Mouse (Mus musculus) hindbrain, embryonic 16.5 days (tissue): ENCODE results near the gene Cfap299. TPM values are rescaled to one million over a fixed set of nuclear protein-coding genes. Genes with fewer than 3 reads are reported as not detected.
"Not testable (repeated sequence)": the region's sequence is repeated elsewhere in the genome, so short reads cannot be mapped to it uniquely, and the experiment has no call there.

ENCODE experiments used
- ATAC-seq: fragments of 200-750 bp; cut with Nextera tagmentation; 2 replicates; pipeline ENCODE4 v1.8.0; 2017; ENCODE audit warnings: moderate TSS enrichment, moderate library complexity
- H3K27ac ChIP-seq: fragments of 300-500 bp; sonication (generic); 2 replicates; pipeline ENCODE4 v1.5.1; 2014; ENCODE audit warnings: low read depth, mild to moderate bottlenecking, control low read depth, low read length, moderate library complexity
- H3K27me3 ChIP-seq: fragments of 300-500 bp; sonication (generic); replicated peaks from 2 replicates; pipeline ENCODE4 v1.6.1; 2014; ENCODE audit warnings: low read length; ENCODE audit not compliant: control insufficient read depth, insufficient read depth
- H3K36me3 ChIP-seq: fragments of 300-500 bp; sonication (generic); 2 replicates; pipeline ENCODE4 v1.6.1; 2014; ENCODE audit warnings: mild to moderate bottlenecking, low read length, moderate library complexity, mixed read lengths; ENCODE audit not compliant: control insufficient read depth, insufficient read depth
- H3K4me1 ChIP-seq: fragments of 300-500 bp; sonication (generic); 2 replicates; pipeline ENCODE4 v1.6.1; 2014; ENCODE audit warnings: low read depth, low read length; ENCODE audit not compliant: control insufficient read depth, insufficient read depth
- H3K4me2 ChIP-seq: fragments of 300-500 bp; sonication (generic); 2 replicates; pipeline ENCODE4 v1.6.1; 2014; ENCODE audit warnings: mild to moderate bottlenecking, low read length, control low read depth, moderate library complexity
- H3K4me3 ChIP-seq: fragments of 300-500 bp; sonication (generic); 2 replicates; pipeline ENCODE4 v1.5.1; 2014; ENCODE audit warnings: mild to moderate bottlenecking, low read length, control low read depth, moderate library complexity
- H3K9ac ChIP-seq: fragments of 300-500 bp; sonication (generic); 2 replicates; pipeline ENCODE4 v1.6.1; 2014; ENCODE audit warnings: low read depth, mild to moderate bottlenecking, control low read depth, low read length, moderate library complexity
- H3K9me3 ChIP-seq: fragments of 300-500 bp; sonication (generic); 2 replicates; pipeline ENCODE4 v1.6.1; 2014; ENCODE audit warnings: mild to moderate bottlenecking, low read length, moderate library complexity; ENCODE audit not compliant: control insufficient read depth
- WGBS: fragments of 180-500 bp; shearing (Covaris S2); extraction: QIAGEN DNeasy Blood & Tissue Kit; methylation state at CpG from one replicate; pipeline ENCODE4 v1.1.7; 2014; 5-methylcytosine and 5-hydroxymethylcytosine counted together
- polyA plus RNA-seq: library from polyadenylated mRNA; unstranded; fragments of >200 nt; fragmentation: Nextera tagmentation; extraction: Ambion mirVana; gene quantifications from 2 replicates; pipeline ENCODE4 v1.2.1, GENCODE M21; 2015

The Cfap299 gene
- polyA plus RNA-seq, 1 experiment from 2014 or later, result 2.1 TPM

DNA sequence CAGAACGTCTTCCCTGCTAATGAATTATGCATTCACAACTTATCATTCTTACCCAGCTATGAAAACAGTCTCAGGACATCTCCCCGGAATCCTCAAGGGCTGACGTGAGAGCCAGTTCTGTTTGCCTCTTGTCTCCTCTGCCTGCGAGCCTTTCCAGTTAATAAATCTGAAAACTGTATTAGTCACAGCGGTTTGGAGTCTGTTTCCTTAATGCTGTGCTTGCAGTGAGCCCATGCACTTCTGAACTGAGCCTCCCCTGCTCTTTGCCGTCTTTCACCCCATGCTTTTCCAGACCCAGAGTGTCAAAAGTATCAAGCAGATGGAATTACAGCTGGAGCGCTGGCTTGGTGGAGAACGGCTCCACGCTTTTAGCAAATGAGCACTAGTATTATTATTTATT lies 22.6 kb upstream of the Cfap299 start:
- H3K9ac ChIP-seq, result no peak overlapping the region
- H3K27ac ChIP-seq, result no peak overlapping the region
- H3K4me2 ChIP-seq, result peak overlapping the region; percentile 31
- H3K4me3 ChIP-seq, result no peak overlapping the region
- H3K9me3 ChIP-seq, result no peaks in the 10 kb centered on the region
- H3K4me1 ChIP-seq, result no peaks in the 10 kb centered on the region
- H3K27me3 ChIP-seq, result no peaks in the 10 kb centered on the region
- no peaks in the 10 kb centered on the region for H3K36me3 ChIP-seq
- 38% methylated on average over 9 of the region's 9 CpGs for WGBS
- ATAC-seq, result no peak

DNA sequence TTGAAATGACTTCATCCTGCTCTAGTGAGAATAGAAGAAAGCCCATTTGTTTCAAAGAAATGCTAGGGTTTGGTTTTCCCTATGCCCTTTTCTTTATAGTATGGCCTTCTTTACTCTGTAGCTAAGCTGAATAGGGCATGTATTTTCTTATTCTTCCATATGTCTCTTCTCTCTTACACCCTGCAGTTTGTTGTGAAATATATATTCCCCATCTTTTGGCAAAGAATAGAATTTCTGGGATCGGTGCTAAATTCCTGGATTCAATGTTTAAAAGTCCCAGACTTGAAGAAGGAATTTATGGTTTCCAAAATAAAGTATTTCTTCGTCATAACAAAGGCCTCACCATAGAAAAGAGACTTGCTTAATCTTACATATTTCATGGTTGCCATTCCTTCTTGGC lies 2.5 kb upstream of the Cfap299 start:
- 81% methylated on average over 2 of the region's 2 CpGs for WGBS
- ATAC-seq, result no peak
- Histone ChIP-seq H3K27me3 (peaks cover 5% of the 10 kb centered on the region; the same call in 1 of the 2 replicates), H3K4me3 (no peak overlapping the region), H3K9ac (no peak overlapping the region), H3K9me3 (no peaks in the 10 kb centered on the region), H3K4me2 (no peak overlapping the region), H3K4me1 (no peaks in the 10 kb centered on the region; the same call in none of the 2 replicates), H3K36me3 (no peaks in the 10 kb centered on the region), H3K27ac (no peak overlapping the region)

DNA sequence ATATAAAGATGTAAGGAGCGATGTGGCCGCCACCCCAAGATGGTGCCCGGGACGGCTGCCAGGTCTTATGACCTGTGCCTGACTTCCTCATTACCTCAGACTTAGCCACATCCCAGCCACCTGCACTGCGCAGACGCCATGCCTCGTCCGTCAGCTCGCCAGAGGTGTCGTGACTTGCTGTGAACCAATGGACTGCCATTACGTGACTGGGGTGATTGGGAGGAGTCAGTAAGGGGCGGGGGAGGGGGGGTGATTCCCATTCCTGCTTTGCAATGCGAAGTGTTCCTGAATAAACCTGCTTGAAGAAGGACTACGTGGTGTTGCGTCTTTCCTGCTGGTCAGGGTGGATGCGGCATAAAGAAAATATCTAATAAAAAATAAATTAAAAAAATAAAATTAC lies 14.6 kb downstream of the Cfap299 start:
- H3K9ac ChIP-seq, ATAC-seq, H3K36me3 ChIP-seq, H3K27me3 ChIP-seq, H3K27ac ChIP-seq, H3K4me3 ChIP-seq, H3K4me2 ChIP-seq, H3K9me3 ChIP-seq, H3K4me1 ChIP-seq: not testable (repeated sequence)
- 91% methylated on average over 16 of the region's 16 CpGs for WGBS

DNA sequence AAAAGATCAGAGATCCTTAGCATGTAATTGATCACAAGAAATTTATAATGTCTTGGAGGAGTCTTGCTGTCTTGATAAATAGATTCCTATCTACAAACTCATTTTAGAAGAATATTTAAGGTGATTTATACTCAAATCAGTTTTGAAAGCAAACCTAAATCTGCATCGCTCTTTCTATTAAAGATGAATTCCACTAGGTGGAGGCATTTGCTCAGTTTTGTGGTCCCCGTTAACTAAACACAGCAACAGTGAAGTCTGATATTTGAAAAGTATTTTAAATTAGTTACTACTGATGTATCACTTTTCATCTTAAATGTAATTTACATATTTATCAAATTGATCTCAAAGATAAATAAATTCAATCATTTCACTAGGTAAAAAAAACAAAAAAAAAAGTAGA lies 15.5 kb downstream of the Cfap299 start:
- 78% methylated on average over 2 of the region's 2 CpGs for WGBS
- no peak overlapping the region for H3K9ac ChIP-seq
- no peaks in the 10 kb centered on the region for H3K4me1 ChIP-seq
- no peaks in the 10 kb centered on the region for H3K36me3 ChIP-seq
- no peak for ATAC-seq
- H3K4me2 ChIP-seq, result no peak overlapping the region
- no peak overlapping the region for H3K4me3 ChIP-seq
- no peak overlapping the region for H3K27ac ChIP-seq
- no peaks in the 10 kb centered on the region for H3K27me3 ChIP-seq
- H3K9me3 ChIP-seq, result no peaks in the 10 kb centered on the region

DNA sequence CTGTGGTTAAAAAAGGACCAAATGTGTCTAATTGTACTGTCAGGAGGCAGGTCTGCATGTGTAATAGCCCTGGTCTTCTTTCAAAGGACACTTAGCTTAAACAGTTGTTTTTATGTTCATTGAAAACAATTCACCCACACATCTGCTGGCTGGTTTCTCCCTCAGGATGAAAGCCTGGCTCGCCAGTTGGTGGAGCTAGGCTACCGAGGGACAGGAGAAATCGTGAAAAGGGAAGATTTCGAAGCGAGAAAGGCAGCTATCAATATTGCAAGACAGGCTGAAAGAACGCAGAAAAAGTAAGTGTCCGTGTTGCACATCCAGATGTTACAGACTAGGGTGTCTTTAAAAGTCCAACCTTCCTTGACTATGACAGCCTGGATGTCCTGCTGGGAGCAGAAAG lies 17.0 kb downstream of the Cfap299 start:
- 67% methylated on average over 7 of the region's 7 CpGs for WGBS
- no peaks in the 10 kb centered on the region for H3K36me3 ChIP-seq
- no peak for ATAC-seq

DNA sequence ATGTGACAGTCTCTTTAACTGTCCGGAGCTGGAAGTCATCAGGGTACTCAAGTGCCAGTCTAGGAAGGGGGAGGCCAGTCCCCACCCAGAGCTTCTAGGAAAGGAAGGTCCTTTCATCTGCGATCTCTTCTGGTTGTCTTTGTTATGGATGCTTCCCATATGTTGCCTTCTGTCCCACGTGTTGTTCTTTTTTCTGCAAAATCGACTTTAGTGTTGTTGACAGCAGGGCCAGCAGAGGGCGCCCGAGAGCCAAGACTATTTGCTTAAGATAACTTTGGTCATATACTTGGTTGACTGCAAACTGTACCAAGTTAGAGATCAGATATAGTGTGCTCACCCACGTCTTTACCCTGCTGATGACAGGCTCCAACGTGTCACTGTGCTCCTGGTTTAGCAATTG lies 19.5 kb downstream of the Cfap299 start:
- H3K9ac ChIP-seq, result no peak overlapping the region
- no peak overlapping the region for H3K4me3 ChIP-seq
- H3K9me3 ChIP-seq, result no peaks in the 10 kb centered on the region
- WGBS, result 10% methylated on average over 8 of the region's 8 CpGs
- no peaks in the 10 kb centered on the region for H3K27me3 ChIP-seq
- H3K36me3 ChIP-seq, result no peaks in the 10 kb centered on the region
- H3K27ac ChIP-seq, result no peak overlapping the region
- H3K4me1 ChIP-seq, result no peaks in the 10 kb centered on the region
- H3K4me2 ChIP-seq, result peak overlapping the region; percentile 38
- ATAC-seq, result peak; percentile 81

More for the DNA sequence above, 17.0 kb downstream of the Cfap299 start:
- no peak overlapping the region for H3K27ac ChIP-seq
- H3K4me3 ChIP-seq, result no peak overlapping the region
- no peak overlapping the region for H3K9ac ChIP-seq
- H3K9me3 ChIP-seq, result no peaks in the 10 kb centered on the region
- no peaks in the 10 kb centered on the region for H3K4me1 ChIP-seq
- no peaks in the 10 kb centered on the region for H3K27me3 ChIP-seq
- no peak overlapping the region for H3K4me2 ChIP-seq

DNA sequence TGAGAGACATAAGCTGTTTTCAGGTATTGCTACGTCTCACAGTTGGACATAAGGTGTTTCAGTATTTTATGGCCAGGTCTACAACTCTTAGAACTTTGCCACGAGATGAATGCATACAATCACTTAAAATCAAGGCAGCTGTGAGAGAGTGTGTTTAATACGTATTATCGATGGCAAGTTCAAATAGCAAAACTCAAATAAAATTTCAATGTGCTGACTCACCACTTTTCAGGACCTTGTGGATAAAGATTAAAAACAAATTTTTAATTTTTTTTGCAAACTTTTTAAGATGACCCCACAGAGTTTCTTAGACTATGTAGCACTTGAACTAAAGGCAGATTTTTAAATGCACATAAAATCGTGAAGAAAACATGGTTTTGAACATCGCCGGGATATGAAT lies 30.8 kb downstream of the Cfap299 start:
- H3K4me2 ChIP-seq, result no peak overlapping the region
- no peaks in the 10 kb centered on the region for H3K36me3 ChIP-seq
- no peak overlapping the region for H3K27ac ChIP-seq
- no peaks in the 10 kb centered on the region for H3K4me1 ChIP-seq
- 92% methylated on average over 7 of the region's 7 CpGs for WGBS
- no peak overlapping the region for H3K9ac ChIP-seq
- H3K27me3 ChIP-seq, result no peaks in the 10 kb centered on the region
- H3K9me3 ChIP-seq, result no peaks in the 10 kb centered on the region
- H3K4me3 ChIP-seq, result no peak overlapping the region
- no peak for ATAC-seq

DNA sequence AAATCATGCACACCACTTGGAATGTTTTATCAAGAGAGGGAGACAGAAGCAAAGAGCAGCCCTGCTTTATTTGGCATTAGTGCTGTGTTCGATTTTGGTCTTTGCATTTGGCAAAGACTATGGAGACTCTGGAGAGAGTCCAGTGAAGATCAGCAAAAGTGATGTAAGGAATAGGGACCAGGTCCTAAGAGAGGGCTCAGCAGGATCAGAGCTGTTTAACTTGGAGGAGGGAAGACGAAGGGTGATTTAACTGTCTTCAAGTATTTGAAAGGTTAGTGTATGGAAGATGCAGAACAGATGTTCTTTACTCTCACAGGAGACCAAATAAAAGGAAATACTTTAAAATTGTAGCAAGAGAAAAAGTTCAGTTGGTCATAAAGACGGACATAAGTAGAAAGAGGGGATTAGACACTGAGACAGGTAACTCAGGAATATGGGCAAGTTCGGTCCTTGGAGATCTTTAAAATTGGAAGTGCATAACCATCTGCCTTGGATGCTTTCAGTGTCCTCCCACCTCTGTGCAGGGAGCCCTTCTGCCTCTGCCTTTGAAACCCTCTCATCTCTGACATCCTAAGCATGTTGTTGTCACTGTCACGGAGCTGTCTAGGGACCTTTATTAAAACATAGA lies 31.8 kb downstream of the Cfap299 start:
- WGBS, result 84% methylated on average over 5 of the region's 5 CpGs
- H3K27me3 ChIP-seq, result no peaks in the 10 kb centered on the region

DNA sequence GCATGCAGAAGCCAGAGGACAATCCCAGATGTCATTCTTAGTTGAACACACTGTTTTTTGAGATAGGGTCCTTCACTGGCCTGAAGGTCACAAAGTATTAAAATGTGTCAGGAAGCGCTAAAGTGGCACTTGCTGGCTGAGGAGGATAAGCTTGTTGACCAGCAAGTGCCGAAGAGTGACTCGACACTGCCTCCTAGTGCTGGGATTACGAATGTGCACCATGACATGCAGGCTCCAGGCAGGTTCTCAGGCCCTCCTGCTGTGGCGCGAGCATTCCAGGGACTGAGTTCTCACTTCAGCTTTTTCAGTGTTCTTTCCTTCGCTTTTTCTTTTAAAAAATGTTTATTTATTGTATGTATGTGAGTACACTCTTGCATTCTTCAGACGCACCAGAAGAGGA lies 34.3 kb downstream of the Cfap299 start:
- Histone ChIP-seq H3K4me1 (no peaks in the 10 kb centered on the region), H3K27ac (no peak overlapping the region), H3K4me2 (no peak overlapping the region), H3K9me3 (no peaks in the 10 kb centered on the region), H3K4me3 (no peak overlapping the region), H3K9ac (no peak overlapping the region), H3K27me3 (no peaks in the 10 kb centered on the region), H3K36me3 (no peaks in the 10 kb centered on the region)
- WGBS, result 57% methylated on average over 8 of the region's 8 CpGs
- no peak for ATAC-seq

More for the DNA sequence above, 31.8 kb downstream of the Cfap299 start:
- no peak for ATAC-seq
- Histone ChIP-seq H3K9me3 (no peaks in the 10 kb centered on the region), H3K4me1 (no peaks in the 10 kb centered on the region), H3K4me3 (no peak overlapping the region), H3K9ac (no peak overlapping the region), H3K4me2 (no peak overlapping the region), H3K27ac (no peak overlapping the region), H3K36me3 (no peaks in the 10 kb centered on the region)

DNA sequence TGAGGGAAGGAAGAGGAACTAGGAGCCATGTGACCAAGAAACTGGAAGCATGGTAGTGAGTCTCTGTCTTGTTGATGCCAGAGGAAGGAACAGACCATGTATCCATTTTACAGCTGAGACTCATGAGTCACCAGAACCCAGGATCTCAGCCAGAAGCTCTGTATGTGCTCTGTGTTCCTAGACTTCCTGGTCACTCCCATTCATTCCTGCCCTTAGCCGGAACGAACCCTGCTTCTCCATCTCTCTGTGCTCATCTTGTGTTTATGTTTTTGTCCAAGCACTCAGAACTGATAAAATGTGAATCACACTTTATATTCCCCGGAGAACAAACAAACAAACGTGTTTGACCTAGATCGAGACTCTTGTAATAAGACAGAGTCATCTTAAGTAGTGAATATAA lies 36.2 kb downstream of the Cfap299 start:
- Histone ChIP-seq H3K4me2 (no peak overlapping the region), H3K9me3 (no peaks in the 10 kb centered on the region), H3K27me3 (no peaks in the 10 kb centered on the region), H3K36me3 (no peaks in the 10 kb centered on the region), H3K9ac (no peak overlapping the region), H3K4me3 (no peak overlapping the region), H3K4me1 (no peaks in the 10 kb centered on the region), H3K27ac (no peak overlapping the region)
- no peak for ATAC-seq
- 89% methylated on average over 5 of the region's 5 CpGs for WGBS
